Mouse (Mus musculus) liver, embryonic 14.5 days (tissue): Measurements from ENCODE around the gene Mms19.

Experiments
- CTCF ChIP-seq: IDR thresholded peaks from 2 replicates; pipeline ENCODE4 v1.5.1; 2016; ENCODE audit warnings: antibody characterized with exemption, low read depth, control low read depth
- EP300 ChIP-seq: IDR thresholded peaks from 2 replicates; pipeline ENCODE4 v1.6.1; 2016; ENCODE audit warnings: antibody characterized with exemption, low read depth

DNA sequence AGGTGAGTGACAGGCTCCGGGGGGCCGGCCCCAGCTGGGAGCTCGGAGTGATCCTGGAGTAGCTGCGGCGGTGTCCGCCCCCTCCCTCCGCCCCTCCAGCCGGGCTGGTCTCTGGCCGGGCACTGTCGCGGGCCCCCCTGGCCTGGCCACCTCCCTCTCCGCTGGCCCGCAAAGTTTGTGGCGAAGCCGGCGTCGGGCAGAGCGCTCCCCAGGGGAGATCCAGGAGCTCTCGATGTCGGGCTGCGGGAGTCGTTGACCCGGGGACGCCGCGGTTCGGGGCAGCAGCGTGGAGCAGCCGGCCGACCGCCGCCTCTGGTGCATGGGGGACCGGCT, 604 bp upstream of the Mms19 start, which contains the start of gene Ubtd1:
- TF ChIP-seq CTCF (no peak), EP300 (no peak)
